Mouse (Mus musculus): ENCODE results near the gene Gap43. TPM values are rescaled to one million over a fixed set of nuclear protein-coding genes. Genes with fewer than 3 reads are reported as not detected.

The Gap43 gene
- polyA plus RNA-seq, 1 experiment from 2014 or later = 0.53 TPM

DNA sequence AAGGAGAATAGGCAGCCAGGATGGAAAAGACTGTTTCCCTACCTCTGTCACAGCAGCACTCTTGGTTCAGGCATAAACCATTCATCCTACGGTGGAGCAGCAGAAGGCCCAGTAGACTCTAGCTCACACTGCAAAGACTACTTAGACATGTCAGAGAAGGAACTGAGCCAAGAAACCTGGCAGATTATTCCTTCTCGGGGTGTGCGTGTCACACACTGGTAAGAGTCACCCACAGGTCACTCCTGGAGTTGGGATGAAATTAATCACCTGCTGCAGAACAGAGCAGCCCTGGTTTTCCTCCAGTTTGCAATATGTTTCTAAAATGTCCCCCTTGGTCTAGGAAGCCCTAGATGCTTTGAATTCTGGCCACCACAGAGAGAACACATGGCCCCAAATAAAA lies 56.4 kb downstream of the Gap43 start:
- Histone ChIP-seq H3K9me3 (ENCODE audit: low read length) (no peaks in the 10 kb centered on the region), H3K4me3 (ENCODE audit: low read depth, low read length) (no peak overlapping the region), H3K27me3 (ENCODE audit: insufficient read depth, low read length) (no peaks in the 10 kb centered on the region), H3K9ac (replicated peaks) (no peak overlapping the region), H3K27ac (ENCODE audit: low read depth) (no peak overlapping the region), H3K4me1 (ENCODE audit: insufficient read depth) (no peaks in the 10 kb centered on the region), H3K4me2 (ENCODE audit: low read depth, low read length) (no peak overlapping the region), H3K36me3 (replicated peaks; ENCODE audit: insufficient read depth, low read length) (no peaks in the 10 kb centered on the region)
- ATAC-seq (no peak), DNase-seq (no peak)
- WGBS (ENCODE audit: insufficient replicate concordance) = 84% methylated on average over 3 of the region's 3 CpGs
- no peak for TF ChIP-seq CTCF (IDR thresholded peaks at IDR 0.05; ENCODE audit: low read depth)
- no peak for TF ChIP-seq EP300 (IDR thresholded peaks at IDR 0.05; ENCODE audit: low read depth)

DNA sequence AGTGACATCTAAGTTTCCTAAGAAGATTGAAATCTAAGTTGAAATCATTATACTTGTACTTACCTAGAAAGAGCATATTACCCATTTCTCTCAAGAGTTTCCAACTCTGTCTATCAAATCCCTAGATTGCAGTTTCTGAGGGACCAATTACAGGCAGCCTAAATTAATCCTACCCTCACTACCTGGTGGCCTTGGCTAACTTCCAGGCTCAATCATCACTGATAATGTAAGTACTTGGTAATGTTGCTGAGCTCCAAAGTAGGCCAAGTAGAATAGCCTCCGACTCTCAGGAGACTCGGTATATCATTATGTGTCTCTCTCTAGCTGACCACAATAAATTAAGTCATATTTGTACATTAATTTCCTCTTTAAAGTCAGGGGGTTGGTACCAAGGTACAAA lies 62.7 kb downstream of the Gap43 start:
- no peaks in the 10 kb centered on the region for H3K36me3 ChIP-seq (replicated peaks; ENCODE audit: insufficient read depth, low read length)
- H3K9me3 ChIP-seq (ENCODE audit: low read length) = no peaks in the 10 kb centered on the region
- TF ChIP-seq EP300 (IDR thresholded peaks at IDR 0.05; ENCODE audit: low read depth) (no peak), CTCF (IDR thresholded peaks at IDR 0.05; ENCODE audit: low read depth) (no peak)
- H3K4me3 ChIP-seq (ENCODE audit: low read depth, low read length) = no peak overlapping the region
- no peaks in the 10 kb centered on the region for H3K4me1 ChIP-seq (ENCODE audit: insufficient read depth)
- H3K4me2 ChIP-seq (ENCODE audit: low read depth, low read length) = no peak overlapping the region
- ATAC-seq (no peak), DNase-seq (no peak)
- 78% methylated on average over 2 of the region's 2 CpGs for WGBS (ENCODE audit: insufficient replicate concordance)
- no peaks in the 10 kb centered on the region for H3K27me3 ChIP-seq (ENCODE audit: insufficient read depth, low read length)
- H3K27ac ChIP-seq (ENCODE audit: low read depth) = no peak overlapping the region
- no peak overlapping the region for H3K9ac ChIP-seq (replicated peaks)

DNA sequence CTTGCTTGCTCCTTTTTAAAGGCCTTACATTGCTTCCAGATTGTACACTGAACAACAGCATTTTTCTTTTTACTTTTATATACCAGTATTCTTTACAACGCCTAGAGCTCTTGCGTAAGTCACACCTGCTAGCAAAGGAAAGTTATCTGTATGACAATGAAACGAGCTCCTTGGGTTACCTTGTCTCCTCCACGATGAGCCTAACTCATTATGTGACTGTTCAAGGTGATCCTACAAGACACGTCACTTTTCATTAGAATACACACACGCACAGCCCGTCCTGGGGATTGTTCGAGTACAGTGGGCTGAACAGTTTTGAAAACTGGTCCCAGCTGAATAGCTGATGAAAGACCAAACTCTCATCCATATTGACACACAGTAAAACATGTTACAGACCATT lies 63.2 kb downstream of the Gap43 start:
- H3K36me3 ChIP-seq (replicated peaks; ENCODE audit: insufficient read depth, low read length) = no peaks in the 10 kb centered on the region
- 70% methylated on average over 8 of the region's 8 CpGs for WGBS (ENCODE audit: insufficient replicate concordance)
- H3K27me3 ChIP-seq (ENCODE audit: insufficient read depth, low read length) = no peaks in the 10 kb centered on the region
- no peak overlapping the region for H3K4me3 ChIP-seq (ENCODE audit: low read depth, low read length)
- TF ChIP-seq EP300 (IDR thresholded peaks at IDR 0.05; ENCODE audit: low read depth) = no peak
- no peaks in the 10 kb centered on the region for H3K4me1 ChIP-seq (ENCODE audit: insufficient read depth)
- no peaks in the 10 kb centered on the region for H3K9me3 ChIP-seq (ENCODE audit: low read length)
- no peak overlapping the region for H3K4me2 ChIP-seq (ENCODE audit: low read depth, low read length)
- no peak overlapping the region for H3K9ac ChIP-seq (replicated peaks)
- no peak for ATAC-seq
- no peak overlapping the region for H3K27ac ChIP-seq (ENCODE audit: low read depth)
- DNase-seq = no peak

DNA sequence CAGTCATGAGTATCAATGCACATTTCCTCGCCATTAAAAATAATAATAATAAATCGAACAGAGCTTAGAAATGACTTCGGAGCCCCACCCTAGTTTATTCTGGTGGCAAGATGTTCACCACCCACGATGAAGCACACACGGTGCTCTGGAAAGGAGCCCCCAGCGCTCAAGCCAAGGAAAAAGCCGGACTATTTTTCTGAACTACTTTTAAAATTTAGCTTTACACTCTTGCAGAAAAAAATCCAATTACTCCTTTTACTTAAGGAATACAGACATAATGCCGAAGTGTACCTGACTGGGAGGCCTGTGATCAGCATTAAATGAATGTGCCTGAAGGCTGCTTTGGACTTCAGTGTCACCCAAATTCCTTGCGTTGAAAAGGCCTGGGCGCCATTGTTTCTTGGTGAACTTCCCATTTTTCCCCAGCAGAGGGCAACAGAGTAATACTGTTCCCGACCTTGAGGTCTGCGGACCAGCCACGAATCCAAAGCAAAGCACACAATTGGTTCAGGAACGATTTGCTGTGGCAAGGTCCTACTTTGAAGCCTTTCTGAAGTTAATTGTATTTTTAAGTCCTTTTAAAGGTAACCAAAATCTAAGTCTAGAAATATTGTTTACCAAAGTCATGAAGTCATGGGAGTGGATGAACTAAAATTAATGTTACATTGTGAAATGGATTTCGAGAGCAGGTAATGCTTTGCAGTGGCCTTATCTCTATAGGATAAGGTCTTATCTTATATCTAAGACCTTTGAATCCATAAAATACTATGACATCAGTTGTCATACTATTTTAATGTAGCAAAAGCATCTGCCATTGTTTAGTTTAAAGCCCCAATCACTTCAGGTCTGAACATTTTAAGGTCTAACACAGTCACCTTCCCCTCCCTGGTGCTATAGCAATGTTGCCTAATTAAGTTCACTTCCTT lies 64.0 kb downstream of the Gap43 start:
- 38% methylated on average over 15 of the region's 15 CpGs for WGBS (ENCODE audit: insufficient replicate concordance)
- Histone ChIP-seq H3K27me3 (ENCODE audit: insufficient read depth, low read length) (no peaks in the 10 kb centered on the region), H3K36me3 (replicated peaks; ENCODE audit: insufficient read depth, low read length) (no peaks in the 10 kb centered on the region), H3K4me2 (ENCODE audit: low read depth, low read length) (no peak overlapping the region), H3K9me3 (ENCODE audit: low read length) (no peaks in the 10 kb centered on the region), H3K4me1 (ENCODE audit: insufficient read depth) (no peaks in the 10 kb centered on the region), H3K27ac (ENCODE audit: low read depth) (no peak overlapping the region), H3K9ac (replicated peaks) (no peak overlapping the region), H3K4me3 (ENCODE audit: low read depth, low read length) (no peak overlapping the region)
- TF ChIP-seq EP300 (IDR thresholded peaks at IDR 0.05; ENCODE audit: low read depth) (no peak), CTCF (IDR thresholded peaks at IDR 0.05; ENCODE audit: low read depth) (peak; percentile 86)
- DNase-seq (peak; percentile 63), ATAC-seq (no peak)

DNA sequence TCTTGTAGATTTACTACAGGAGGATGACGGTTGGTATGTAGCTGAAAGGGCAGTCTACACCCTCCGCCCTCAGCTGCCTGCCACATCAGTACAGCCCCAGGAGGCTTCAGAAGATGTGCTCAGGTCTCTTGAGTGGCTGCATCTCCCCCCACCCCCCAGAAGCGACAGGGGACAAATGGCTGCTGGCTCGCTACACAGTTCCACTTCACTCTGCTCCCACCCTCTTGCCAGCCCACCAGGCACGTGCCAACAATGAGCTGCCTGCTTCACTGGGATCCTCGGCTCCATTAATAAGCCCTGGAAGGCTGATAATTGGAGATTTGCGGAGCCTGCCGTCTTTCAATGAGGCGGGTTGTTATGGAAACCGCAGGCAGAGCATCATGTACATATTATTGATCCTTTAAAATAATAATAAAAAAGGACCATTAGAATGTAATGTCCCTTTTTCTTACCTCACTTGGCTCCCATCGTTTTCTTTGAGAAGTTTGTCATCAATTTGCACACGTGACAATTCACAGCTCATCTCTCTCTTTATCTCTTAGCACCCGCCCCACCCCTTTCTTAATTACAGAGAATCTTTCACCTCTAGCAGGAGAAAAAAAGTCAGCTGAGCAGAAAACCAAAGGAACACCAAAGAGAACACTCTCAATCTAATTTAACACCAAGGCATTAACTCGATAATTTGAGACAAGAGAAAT lies 64.8 kb downstream of the Gap43 start:
- no peak overlapping the region for H3K9ac ChIP-seq (replicated peaks)
- H3K27ac ChIP-seq (ENCODE audit: low read depth) = no peak overlapping the region
- no peaks in the 10 kb centered on the region for H3K36me3 ChIP-seq (replicated peaks; ENCODE audit: insufficient read depth, low read length)
- DNase-seq = no peak
- no peaks in the 10 kb centered on the region for H3K27me3 ChIP-seq (ENCODE audit: insufficient read depth, low read length)
- whole genome bisulfite sequencing (ENCODE audit: insufficient replicate concordance) = 62% methylated on average over 14 of the region's 14 CpGs
- H3K4me2 ChIP-seq (ENCODE audit: low read depth, low read length) = no peak overlapping the region
- H3K4me1 ChIP-seq (ENCODE audit: insufficient read depth) = no peaks in the 10 kb centered on the region
- H3K9me3 ChIP-seq (ENCODE audit: low read length) = no peaks in the 10 kb centered on the region
- ATAC-seq = no peak
- H3K4me3 ChIP-seq (ENCODE audit: low read depth, low read length) = no peak overlapping the region
- TF ChIP-seq CTCF (IDR thresholded peaks at IDR 0.05; ENCODE audit: low read depth) = no peak
- no peak for TF ChIP-seq EP300 (IDR thresholded peaks at IDR 0.05; ENCODE audit: low read depth)

DNA sequence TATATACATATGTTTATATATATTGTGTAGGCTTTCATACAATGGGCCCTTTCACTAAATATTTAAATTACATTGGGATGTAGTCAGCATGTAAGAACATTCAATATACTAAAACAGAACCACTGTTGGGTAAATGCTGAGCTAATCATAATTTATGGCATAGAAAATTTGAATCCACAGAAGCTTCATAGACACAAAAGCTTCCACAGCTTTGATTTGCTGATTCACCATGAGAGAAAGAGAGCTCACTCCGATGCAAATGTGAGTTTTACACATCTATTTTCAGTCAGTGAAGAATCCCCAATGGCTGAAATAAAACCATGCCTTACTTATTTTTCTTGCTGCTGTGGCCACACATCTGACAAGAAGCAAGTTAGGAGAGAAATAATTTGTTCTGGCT lies 69.2 kb downstream of the Gap43 start:
- ATAC-seq (no peak), DNase-seq (no peak)
- Histone ChIP-seq H3K27ac (ENCODE audit: low read depth) (no peak overlapping the region), H3K36me3 (replicated peaks; ENCODE audit: insufficient read depth, low read length) (no peaks in the 10 kb centered on the region), H3K9ac (replicated peaks) (no peak overlapping the region), H3K9me3 (ENCODE audit: low read length) (no peaks in the 10 kb centered on the region), H3K4me2 (ENCODE audit: low read depth, low read length) (no peak overlapping the region), H3K4me3 (ENCODE audit: low read depth, low read length) (no peak overlapping the region), H3K27me3 (ENCODE audit: insufficient read depth, low read length) (no peaks in the 10 kb centered on the region), H3K4me1 (ENCODE audit: insufficient read depth) (no peaks in the 10 kb centered on the region)
- 70% methylated on average over 1 of the region's 1 CpGs for WGBS (ENCODE audit: insufficient replicate concordance)
- TF ChIP-seq EP300 (IDR thresholded peaks at IDR 0.05; ENCODE audit: low read depth) (no peak), CTCF (IDR thresholded peaks at IDR 0.05; ENCODE audit: low read depth) (no peak)

All from liver, postnatal 0 days (tissue).